In genomic region chr1:151266703-151267102, GRCm38 (mm10) we compare ENCODE assay signal across 23 mouse cellular contexts. TPM values are rescaled to one million over a fixed set of nuclear protein-coding genes. Genes with fewer than 3 reads are reported as not detected.
DNase-seq lines count a peak whose midpoint lies in the region; ATAC-seq and TF ChIP-seq lines count a peak whose summit lies in the region.
"Had no signal": no experiment of that assay in that cellular context is flagged by ENCODE, and none has a peak within 500 bp of the region (broad histone marks: within the 10 kb centered on the region; RNA-seq: fewer than 3 reads in every experiment).

No protein-coding gene starts in this region.

- TF ChIP-seq POLR2A in MEL (IDR thresholded peaks at IDR 0.05; ENCODE audit: control insufficient read depth in 1 of 2, insufficient read depth in 1 of 2, low read depth in 1 of 2, low read length in 2 of 2, poor library complexity in 1 of 2) = no peak

- no peak overlapping the region for H3K9ac ChIP-seq in midbrain, embryonic 11.5 days (ENCODE audit: low read length)
- no peak overlapping the region for H3K9ac ChIP-seq in midbrain, embryonic 13.5 days (replicated peaks)
- H3K9ac ChIP-seq in MEL (ENCODE audit: control insufficient read depth, low read depth, low read length, poor library complexity, severe bottlenecking) = no peak overlapping the region

- no peak for TF ChIP-seq CTCF in MEL (IDR thresholded peaks at IDR 0.05 in 2 of 3, conservative IDR thresholded peaks at IDR 0.05 in 1 of 3; ENCODE audit: control insufficient read depth in 1 of 3, insufficient read depth in 1 of 3, low read depth in 2 of 3, low read length in 3 of 3, poor library complexity in 1 of 3, severe bottlenecking in 1 of 3)

- TF ChIP-seq RAD21 in MEL (IDR thresholded peaks at IDR 0.05; ENCODE audit: low read depth, low read length) = no peak

- DNase-seq in midbrain, embryonic 11.5 days (ENCODE audit: low spot score, missing footprints) = peak; percentile 56
- DNase-seq in MEL (ENCODE audit: low read depth, low spot score) = peak; percentile 23
- no peak for DNase-seq in lung, postnatal 36 days
- DNase-seq: adrenal gland, adult 2 months; adrenal gland, adult 8-10 months; adrenal gland, postnatal 10 days; adrenal gland, postnatal 14 days; adrenal gland, postnatal 25 days; adrenal gland, postnatal 36 days; B cell, adult 2 months; cerebellum, adult 11 months; cerebellum, adult 11-12 months; cerebellum, adult 18-20 months; cerebellum, adult 2 months had no signal

- no peak overlapping the region for H3K27ac ChIP-seq in midbrain, embryonic 11.5 days (ENCODE audit: low read depth, low read length)
- H3K27ac ChIP-seq in midbrain, embryonic 13.5 days = no peak overlapping the region
- H3K27ac ChIP-seq in MEL (ENCODE audit: control insufficient read depth, low read depth, low read length) = no peak overlapping the region

- ATAC-seq in midbrain, embryonic 11.5 days (ENCODE audit: low FRiP score) = no peak
- no peak for ATAC-seq in midbrain, embryonic 13.5 days
- ATAC-seq: activated CD4-positive, CD25-positive, alpha-beta regulatory T cell, adult 4 months; CD4-positive, CD25-positive, alpha-beta regulatory T cell, adult 4 months; Patski had no signal

- no peaks in the 10 kb centered on the region for H3K9me3 ChIP-seq in midbrain, embryonic 11.5 days (ENCODE audit: control insufficient read depth, low read length)
- no peaks in the 10 kb centered on the region for H3K9me3 ChIP-seq in midbrain, embryonic 13.5 days
- H3K9me3 ChIP-seq in MEL (replicated peaks; ENCODE audit: insufficient read depth, low read length) = no peaks in the 10 kb centered on the region
- H3K9me3 ChIP-seq: G1E had no signal

- H3K79me2 ChIP-seq in MEL (ENCODE audit: control insufficient read depth, insufficient read depth, low read length, poor library complexity) = no peaks in the 10 kb centered on the region

- TF ChIP-seq EP300 in MEL (IDR thresholded peaks at IDR 0.05; ENCODE audit: low read depth in 1 of 2, low read length in 2 of 2) = peak; percentile 11 to 59; a peak in 3 of 4 replicates

- H3K27me3 ChIP-seq in midbrain, embryonic 11.5 days (ENCODE audit: control insufficient read depth, insufficient read depth, low read length) = no peaks in the 10 kb centered on the region
- no peaks in the 10 kb centered on the region for H3K27me3 ChIP-seq in midbrain, embryonic 13.5 days
- H3K27me3 ChIP-seq in MEL (ENCODE audit: control insufficient read depth in 1 of 2, insufficient read depth in 2 of 2, low read length in 2 of 2) = no peaks in the 10 kb centered on the region
- H3K27me3 ChIP-seq: CH12.LX, Patski had no signal

- WGBS in midbrain, embryonic 11.5 days = 94% methylated on average over 4 of the region's 4 CpGs
- 91% methylated on average over 4 of the region's 4 CpGs for WGBS in midbrain, embryonic 13.5 days

- no peaks in the 10 kb centered on the region for H3K4me1 ChIP-seq in midbrain, embryonic 11.5 days (ENCODE audit: control insufficient read depth, insufficient read depth, low read length)
- no peaks in the 10 kb centered on the region for H3K4me1 ChIP-seq in midbrain, embryonic 13.5 days (replicated peaks)
- H3K4me1 ChIP-seq in MEL (ENCODE audit: control insufficient read depth in 1 of 2, insufficient read depth in 2 of 2, low read length in 2 of 2) = peaks cover 3 to 11% of the 10 kb centered on the region in 2 experiments

- no peak overlapping the region for H3K4me3 ChIP-seq in midbrain, embryonic 11.5 days (ENCODE audit: low read depth, low read length)
- no peak overlapping the region for H3K4me3 ChIP-seq in midbrain, embryonic 13.5 days (replicated peaks)
- no peak overlapping the region for H3K4me3 ChIP-seq in MEL (ENCODE audit: control insufficient read depth in 1 of 2, insufficient read depth in 1 of 2, low read depth in 2 of 2, low read length in 2 of 2)

- H3K36me3 ChIP-seq in midbrain, embryonic 11.5 days (ENCODE audit: control insufficient read depth, insufficient read depth, low read length) = no peaks in the 10 kb centered on the region
- no peaks in the 10 kb centered on the region for H3K36me3 ChIP-seq in midbrain, embryonic 13.5 days
- peaks cover 0 to 6% of the 10 kb centered on the region in 2 experiments; a peak in 2 of 4 replicates for H3K36me3 ChIP-seq in MEL (ENCODE audit: control insufficient read depth in 1 of 2, insufficient read depth in 2 of 2, low read length in 2 of 2)
- H3K36me3 ChIP-seq: G1E had no signal

- H3K4me2 ChIP-seq in midbrain, embryonic 11.5 days = no peak overlapping the region
- no peak overlapping the region for H3K4me2 ChIP-seq in midbrain, embryonic 13.5 days (replicated peaks)

TF ChIP-seq in MEL, 35 proteins besides CTCF, POLR2A, EP300 and RAD21:
- TF ChIP-seq GATA1 (IDR thresholded peaks at IDR 0.05; ENCODE audit: low read depth, low read length) = peak; percentile 33; the same call in 1 of the 2 replicates
- peak; percentile 50 for TF ChIP-seq ETS1 (IDR thresholded peaks at IDR 0.05; ENCODE audit: low read depth, low read length)
- no peak for TF ChIP-seq MYB (IDR thresholded peaks at IDR 0.05; ENCODE audit: low read depth, low read length)
- peak; percentile 77; the same call in 1 of the 2 replicates for TF ChIP-seq TCF12 (IDR thresholded peaks at IDR 0.05; ENCODE audit: low read depth, low read length)
- TF ChIP-seq TAL1 (IDR thresholded peaks at IDR 0.05; ENCODE audit: low read length) = 0 out of 2 replicates have a peak, but pooled peaks have one; percentile 8
TF ChIP-seq in MEL: peak in this region for 4.

RNA-seq across cellular contexts. Expression of gene Gm47996, which starts 56.8 kb away (rescaled TPM):
- not detected in 2 replicates for polyA plus RNA-seq in midbrain, embryonic 11.5 days (2014; fragmentation: Nextera tagmentation; extraction: Ambion mirVana)
- not detected in 2 replicates for polyA plus RNA-seq in midbrain, embryonic 13.5 days (2015; fragmentation: Nextera tagmentation; extraction: Ambion mirVana)
- not detected in 2 replicates for total RNA-seq in MEL (2012; rRNA removed)
- not detected for polyA plus RNA-seq in MEL (2012; ENCODE audit: insufficient read depth in 1 of 2, insufficient read length in 2 of 2, low read depth in 1 of 2, low replicate concordance in 2 of 2, missing spikeins in 1 of 2)
- total RNA-seq: adrenal gland, adult 18-20 months; adrenal gland, adult 2 months; adrenal gland, adult 8-10 months; adrenal gland, postnatal 10 days; adrenal gland, postnatal 14 days; adrenal gland, postnatal 25 days; adrenal gland, postnatal 36 days; adrenal gland, postnatal 4 days; CH12.LX had no signal
- polyA plus RNA-seq: activated CD4-positive, CD25-positive, alpha-beta regulatory T cell, adult 4 months; adrenal gland, adult 2 months; C2C12; CD4-positive, CD25-positive, alpha-beta regulatory T cell, adult 4 months; cerebellum, adult 2 months; Patski had no signal
